Mouse (Mus musculus) ES-Bruce4 (cell line): ENCODE measurements at regions not wholly inside any gene's neighbourhood (a gene's known extent, or its start where the extent isn't known, plus 50 kb on each side); places are given as distances from the start of the nearest gene placed in this dataset.

Source experiments
- H3K27ac ChIP-seq: 2 replicates; pipeline ENCODE4 v1.5.1; 2012; ENCODE audit warnings: low read length, inconsistent platforms; ENCODE audit not compliant: insufficient read depth
- H3K27me3 ChIP-seq: 2 replicates; pipeline ENCODE4 v1.6.1; 2012; ENCODE audit warnings: mild to moderate bottlenecking, low read length, inconsistent platforms; ENCODE audit not compliant: control insufficient read depth, poor library complexity, insufficient read depth, severe bottlenecking
- H3K36me3 ChIP-seq: 2 replicates; pipeline ENCODE4 v1.6.1; 2012; ENCODE audit warnings: inconsistent platforms, mild to moderate bottlenecking, low read length, moderate library complexity; ENCODE audit not compliant: control insufficient read depth, poor library complexity, insufficient read depth, severe bottlenecking
- H3K4me1 ChIP-seq: one replicate; pipeline ENCODE4 v1.8.1; 2011; ENCODE audit warnings: low read length; ENCODE audit not compliant: control insufficient read depth, insufficient read depth
- H3K4me3 ChIP-seq: 2 replicates; pipeline ENCODE4 v1.5.1; 2011; ENCODE audit warnings: low read depth, mild to moderate bottlenecking, low read length
- H3K9ac ChIP-seq: 2 replicates; pipeline ENCODE4 v1.6.1; 2012; ENCODE audit warnings: low read depth, mild to moderate bottlenecking, inconsistent platforms; ENCODE audit not compliant: poor library complexity, severe bottlenecking
- H3K9me3 ChIP-seq: replicated peaks from 2 replicates; pipeline ENCODE4 v1.6.1; 2012; ENCODE audit warnings: mild to moderate bottlenecking, low read length, inconsistent platforms; ENCODE audit not compliant: control insufficient read depth, poor library complexity, insufficient read depth, severe bottlenecking
- CTCF ChIP-seq: IDR thresholded peaks from one replicate; pipeline ENCODE4 v1.8.1; 2011; ENCODE audit warnings: low read depth, low read length
- EP300 ChIP-seq: IDR thresholded peaks from 2 replicates; pipeline ENCODE4 v1.6.1; 2011; ENCODE audit warnings: low read depth, low read length; ENCODE audit not compliant: insufficient read depth
- POLR2A ChIP-seq: IDR thresholded peaks from one replicate; pipeline ENCODE4 v1.8.1; 2011; ENCODE audit warnings: low read length; ENCODE audit not compliant: insufficient read depth

- Histone ChIP-seq H3K27ac (no peak overlapping the region), H3K36me3 (no peaks in the 10 kb centered on the region), H3K4me3 (no peak overlapping the region), H3K9ac (no peak overlapping the region), H3K27me3 (no peaks in the 10 kb centered on the region), H3K4me1 (no peaks in the 10 kb centered on the region), H3K9me3 (no peaks in the 10 kb centered on the region)
- TF ChIP-seq EP300, result no peak
- no peak for TF ChIP-seq CTCF
- no peak for TF ChIP-seq POLR2A
Measured at GRCm38 (mm10) chr12:118703730-118704129, 142.4 kb upstream of the Sp8 start.

GRCm38 (mm10) chr12:118703068-118703662 is 143.0 kb upstream of the Sp8 start:
- Histone ChIP-seq H3K9me3 (no peaks in the 10 kb centered on the region), H3K4me3 (no peak overlapping the region), H3K36me3 (no peaks in the 10 kb centered on the region), H3K4me1 (no peaks in the 10 kb centered on the region), H3K27ac (no peak overlapping the region), H3K27me3 (no peaks in the 10 kb centered on the region), H3K9ac (no peak overlapping the region)
- TF ChIP-seq EP300 (no peak), CTCF (no peak), POLR2A (no peak)

- no peak for TF ChIP-seq CTCF
- no peak for TF ChIP-seq EP300
- Histone ChIP-seq H3K36me3 (no peaks in the 10 kb centered on the region), H3K4me3 (no peak overlapping the region), H3K27me3 (no peaks in the 10 kb centered on the region), H3K9ac (no peak overlapping the region), H3K27ac (no peak overlapping the region), H3K9me3 (no peaks in the 10 kb centered on the region), H3K4me1 (no peaks in the 10 kb centered on the region)
Measured at GRCm38 (mm10) chr12:118701838-118702237, 144.3 kb upstream of the Sp8 start.

GRCm38 (mm10) chr12:118698110-118698509 is 148.0 kb upstream of the Sp8 start:
- Histone ChIP-seq H3K27me3 (no peaks in the 10 kb centered on the region), H3K4me1 (no peaks in the 10 kb centered on the region), H3K36me3 (no peaks in the 10 kb centered on the region), H3K9ac (no peak overlapping the region), H3K9me3 (no peaks in the 10 kb centered on the region), H3K4me3 (no peak overlapping the region), H3K27ac (no peak overlapping the region)
- TF ChIP-seq POLR2A, result no peak
- TF ChIP-seq EP300, result no peak
- no peak for TF ChIP-seq CTCF

GRCm38 (mm10) chr12:118694701-118695100 is 151.4 kb upstream of the Sp8 start:
- Histone ChIP-seq H3K9me3 (no peaks in the 10 kb centered on the region), H3K27ac (no peak overlapping the region), H3K36me3 (no peaks in the 10 kb centered on the region), H3K4me1 (no peaks in the 10 kb centered on the region), H3K9ac (no peak overlapping the region), H3K4me3 (no peak overlapping the region), H3K27me3 (no peaks in the 10 kb centered on the region)
- no peak for TF ChIP-seq CTCF
- TF ChIP-seq POLR2A, result no peak
- no peak for TF ChIP-seq EP300

- Histone ChIP-seq H3K4me3 (no peak overlapping the region), H3K4me1 (no peaks in the 10 kb centered on the region), H3K9me3 (no peaks in the 10 kb centered on the region), H3K27me3 (no peaks in the 10 kb centered on the region; the same call in 1 of the 2 replicates), H3K27ac (no peak overlapping the region), H3K9ac (no peak overlapping the region), H3K36me3 (no peaks in the 10 kb centered on the region)
- no peak for TF ChIP-seq CTCF
- TF ChIP-seq EP300, result no peak
- no peak for TF ChIP-seq POLR2A
Measured at GRCm38 (mm10) chr12:118682902-118683301, 163.2 kb upstream of the Sp8 start.
